Mouse (Mus musculus): Measurements from ENCODE around the gene Mrpl21. TPM values are rescaled to one million over a fixed set of nuclear protein-coding genes. Genes with fewer than 3 reads are reported as not detected.

Mrpl21 gene
- polyA plus RNA-seq, 1 experiment from 2014 or later, result 111 TPM

DNA sequence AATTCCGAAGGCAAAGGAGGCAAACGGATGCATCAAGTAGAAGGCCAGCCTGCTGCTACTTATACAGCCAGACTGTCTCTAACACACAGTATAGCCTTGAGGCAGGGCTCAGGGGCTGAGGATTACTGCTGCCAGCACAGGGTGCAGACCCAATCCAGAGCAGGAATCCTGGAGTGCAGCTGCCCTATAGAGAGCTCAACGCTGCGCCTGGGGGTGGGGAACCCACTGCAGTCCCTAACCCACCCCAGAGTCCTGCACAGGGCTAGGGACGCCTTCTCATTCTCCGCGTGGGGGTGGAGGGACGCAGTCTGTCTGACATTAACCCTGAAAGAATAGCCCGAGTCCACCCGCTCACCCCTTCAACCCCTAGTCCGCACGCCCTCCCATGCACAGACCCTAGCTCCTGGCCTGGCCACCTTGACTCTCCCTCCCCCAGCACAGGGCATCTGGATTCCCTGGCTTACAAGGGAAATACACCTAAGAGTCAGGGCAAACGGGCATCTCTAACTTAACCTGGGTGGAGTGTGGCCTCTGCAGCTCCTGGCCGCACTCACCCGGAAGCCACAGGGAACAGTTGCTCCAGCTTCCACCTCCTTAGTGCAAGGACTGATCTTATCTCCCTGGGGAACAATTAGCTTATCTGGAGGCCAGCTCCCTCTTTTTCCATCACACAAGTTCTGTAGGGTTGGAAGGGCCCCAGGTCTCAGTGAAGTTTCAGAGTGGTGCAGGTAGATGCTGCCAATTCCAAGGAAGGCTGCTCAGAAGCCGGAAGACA is 24.7 kb downstream of the Mrpl21 start:
- H3K9me3 ChIP-seq, result no peaks in the 10 kb centered on the region
- peak; percentile 40; the same call in 1 of the 2 replicates for ATAC-seq
- no peaks in the 10 kb centered on the region for H3K36me3 ChIP-seq
- 53% methylated on average over 16 of the region's 16 CpGs for WGBS
- H3K4me2 ChIP-seq (replicated peaks), result no peak overlapping the region
- H3K4me3 ChIP-seq (replicated peaks), result no peak overlapping the region
- H3K27ac ChIP-seq, result no peak overlapping the region
- H3K27me3 ChIP-seq, result peaks cover 3% of the 10 kb centered on the region; the same call in 1 of the 2 replicates
- no peaks in the 10 kb centered on the region for H3K4me1 ChIP-seq (replicated peaks)
- peak overlapping the region; percentile 4; the same call in 1 of the 2 replicates for H3K9ac ChIP-seq (replicated peaks)

DNA sequence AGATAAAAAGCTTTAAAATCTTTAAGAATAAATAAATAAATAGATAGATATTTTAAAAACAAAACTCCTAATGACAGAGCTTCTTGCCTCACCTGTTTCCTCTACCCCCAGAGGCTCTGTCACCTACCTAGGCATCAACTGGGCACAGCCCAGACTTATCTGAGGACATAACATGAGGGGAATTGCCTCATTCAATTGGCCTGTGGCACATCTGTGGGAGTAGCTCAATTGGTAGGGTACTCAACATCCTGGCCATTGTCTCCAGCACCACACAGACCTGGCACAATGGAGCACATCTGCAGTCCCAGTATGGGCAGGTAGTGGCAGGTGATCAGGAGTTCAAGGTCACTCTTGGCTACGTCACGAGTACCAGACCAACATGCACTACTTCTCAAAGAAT is 36.6 kb downstream of the Mrpl21 start:
- no peaks in the 10 kb centered on the region for H3K9me3 ChIP-seq
- WGBS, result 89% methylated on average over 2 of the region's 2 CpGs
- peaks cover 29% of the 10 kb centered on the region for H3K4me1 ChIP-seq (replicated peaks)
- H3K36me3 ChIP-seq, result no peaks in the 10 kb centered on the region
- H3K9ac ChIP-seq (replicated peaks), result no peak overlapping the region
- H3K27ac ChIP-seq, result no peak overlapping the region
- peaks cover 43% of the 10 kb centered on the region for H3K27me3 ChIP-seq
- H3K4me2 ChIP-seq (replicated peaks), result no peak overlapping the region
- H3K4me3 ChIP-seq (replicated peaks), result no peak overlapping the region
- no peak for ATAC-seq

DNA sequence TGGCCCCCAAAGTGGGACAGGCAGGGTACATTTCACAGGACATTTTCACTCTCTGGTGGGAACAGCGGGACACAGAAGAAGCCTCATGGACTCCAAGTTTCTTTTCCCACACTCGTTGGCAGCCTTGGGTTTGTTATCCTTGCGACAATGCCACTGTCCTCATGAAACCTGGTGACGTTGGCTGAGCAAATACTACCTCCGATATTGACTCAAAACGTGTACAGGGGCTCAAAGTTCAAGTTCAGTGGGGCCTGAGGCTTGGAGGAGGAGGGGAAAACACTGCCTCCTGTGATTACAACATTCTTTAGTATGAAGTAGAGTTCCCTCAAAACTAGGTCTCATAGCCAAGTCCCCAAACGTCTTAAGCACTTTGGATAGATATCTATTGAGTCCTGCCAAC is 37.4 kb downstream of the Mrpl21 start:
- Histone ChIP-seq H3K4me1 (replicated peaks) (peaks cover 37% of the 10 kb centered on the region), H3K27ac (no peak overlapping the region), H3K4me3 (replicated peaks) (no peak overlapping the region), H3K9me3 (no peaks in the 10 kb centered on the region), H3K36me3 (no peaks in the 10 kb centered on the region), H3K4me2 (replicated peaks) (no peak overlapping the region), H3K9ac (replicated peaks) (no peak overlapping the region), H3K27me3 (peaks cover 43% of the 10 kb centered on the region)
- 83% methylated on average over 7 of the region's 7 CpGs for WGBS
- no peak for ATAC-seq

DNA sequence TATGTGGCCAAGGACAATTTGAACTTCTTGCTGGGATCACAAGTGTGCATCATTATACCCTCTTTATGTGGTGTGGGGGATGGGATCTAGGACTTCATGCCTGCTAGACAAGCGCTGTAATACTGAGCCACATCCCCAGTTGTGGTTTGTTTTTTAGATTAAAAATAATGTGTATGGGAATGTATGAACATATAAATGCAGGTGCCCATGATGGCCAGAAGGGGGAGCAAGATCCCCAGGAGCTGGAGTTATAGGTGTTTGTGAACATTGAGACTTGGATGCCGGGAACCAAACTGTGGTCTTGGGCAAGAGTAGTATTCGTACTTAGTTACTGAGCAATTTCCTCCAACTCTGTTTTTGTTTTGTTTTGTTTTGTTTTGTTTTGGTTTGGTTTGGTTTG is 38.1 kb downstream of the Mrpl21 start:
- Histone ChIP-seq H3K4me1 (replicated peaks) (peaks cover 42% of the 10 kb centered on the region), H3K36me3 (no peaks in the 10 kb centered on the region), H3K9ac (replicated peaks) (no peak overlapping the region), H3K27ac (no peak overlapping the region), H3K4me3 (replicated peaks) (no peak overlapping the region), H3K4me2 (replicated peaks) (no peak overlapping the region), H3K27me3 (peaks cover 43% of the 10 kb centered on the region), H3K9me3 (no peaks in the 10 kb centered on the region)
- WGBS, result 81% methylated on average over 3 of the region's 3 CpGs
- ATAC-seq, result no peak

DNA sequence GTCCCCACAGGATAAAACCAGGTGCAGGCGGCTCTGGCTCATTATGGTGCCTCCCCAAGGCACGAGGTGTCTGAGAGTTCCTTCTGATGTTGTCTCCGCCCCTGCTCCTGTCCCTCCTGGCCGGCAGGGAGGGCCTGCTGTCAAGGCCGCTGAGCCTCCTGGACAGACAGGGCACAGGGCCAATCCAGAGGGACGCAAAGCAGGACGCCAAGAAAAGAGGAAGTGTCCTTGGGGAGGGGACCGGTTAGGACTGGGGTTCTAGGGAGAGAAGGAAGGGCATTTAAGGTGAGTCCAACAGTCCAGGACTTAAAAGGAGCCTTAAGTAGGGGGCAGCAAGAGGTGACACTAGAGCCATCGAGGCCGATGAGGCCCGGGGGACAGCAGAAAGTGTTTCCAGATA is 38.9 kb downstream of the Mrpl21 start:
- no peaks in the 10 kb centered on the region for H3K9me3 ChIP-seq
- peak overlapping the region; percentile 84; the same call in 1 of the 2 replicates for H3K4me2 ChIP-seq (replicated peaks)
- no peak overlapping the region for H3K9ac ChIP-seq (replicated peaks)
- WGBS, result 13% methylated on average over 11 of the region's 11 CpGs
- H3K4me1 ChIP-seq (replicated peaks), result peaks cover 50% of the 10 kb centered on the region
- H3K27ac ChIP-seq, result no peak overlapping the region
- peaks cover 43% of the 10 kb centered on the region for H3K27me3 ChIP-seq
- no peak for ATAC-seq
- no peak overlapping the region for H3K4me3 ChIP-seq (replicated peaks)
- no peaks in the 10 kb centered on the region for H3K36me3 ChIP-seq

DNA sequence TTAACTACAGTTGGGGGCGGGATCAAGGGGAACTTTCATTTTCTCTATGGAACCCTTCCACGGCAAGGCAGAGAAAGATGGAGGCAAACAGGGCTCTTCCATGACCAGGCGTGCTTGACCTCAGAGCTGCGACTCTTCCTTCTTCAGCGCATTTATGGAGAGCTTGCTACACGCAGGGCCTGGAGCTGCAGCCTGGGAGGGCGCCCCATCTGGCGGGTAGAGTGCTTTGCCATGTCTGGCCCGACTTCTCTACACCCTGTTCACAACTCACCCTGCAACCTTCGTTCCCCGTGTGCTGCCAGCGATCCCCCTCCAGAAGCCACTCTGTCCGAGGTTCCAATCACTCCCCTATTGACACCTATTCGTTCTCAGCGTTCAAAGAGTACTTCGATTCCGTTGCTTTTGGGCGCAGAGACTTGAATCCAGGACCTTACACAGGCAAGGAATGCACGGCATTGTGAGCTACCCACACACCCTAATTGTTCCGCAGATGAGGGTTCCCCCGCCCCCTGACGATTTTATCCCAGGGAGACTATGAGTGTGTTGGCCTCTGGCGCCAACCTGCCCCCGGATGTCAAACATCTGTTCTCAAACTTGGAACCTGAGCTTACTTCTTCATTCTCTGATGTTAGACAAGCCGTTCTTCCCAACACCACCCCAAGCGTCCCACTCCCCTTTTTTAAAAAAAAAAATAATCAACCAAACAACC is 39.7 kb downstream of the Mrpl21 start, which contains the start of gene Cpt1a:
Gene Cpt1a (plus strand): TSS at position 74 of the 709 bp plus-strand sequence.
- Histone ChIP-seq H3K4me2 (replicated peaks) (peak within 1 kb of the TSS; percentile 84), H3K27me3 (peaks cover 43% of the 10 kb centered on the region), H3K9ac (replicated peaks) (peak within 1 kb of the TSS; percentile 61), H3K9me3 (no peaks in the 10 kb centered on the region), H3K36me3 (no peaks in the 10 kb centered on the region), H3K27ac (no peak within 1 kb of the TSS), H3K4me3 (replicated peaks) (peak within 1 kb of the TSS; percentile 50), H3K4me1 (replicated peaks) (peaks cover 50% of the 10 kb centered on the region)
- 5% methylated on average over 26 of the region's 26 CpGs for whole genome bisulfite sequencing
- ATAC-seq, result no peak

GRCm38 (mm10) chr19:3323201-3323621 is 40.5 kb downstream of the Mrpl21 start:
- H3K27me3 ChIP-seq, result peaks cover 43% of the 10 kb centered on the region
- peaks cover 50% of the 10 kb centered on the region for H3K4me1 ChIP-seq (replicated peaks)
- no peaks in the 10 kb centered on the region for H3K9me3 ChIP-seq
- H3K9ac ChIP-seq (replicated peaks), result peak overlapping the region; percentile 61
- H3K27ac ChIP-seq, result no peak overlapping the region
- H3K4me3 ChIP-seq (replicated peaks), result peak overlapping the region; percentile 50
- H3K4me2 ChIP-seq (replicated peaks), result peak overlapping the region; percentile 84
- no peaks in the 10 kb centered on the region for H3K36me3 ChIP-seq
- ATAC-seq, result peak; percentile 72
- WGBS, result 0% methylated on average over 47 of the region's 47 CpGs

DNA sequence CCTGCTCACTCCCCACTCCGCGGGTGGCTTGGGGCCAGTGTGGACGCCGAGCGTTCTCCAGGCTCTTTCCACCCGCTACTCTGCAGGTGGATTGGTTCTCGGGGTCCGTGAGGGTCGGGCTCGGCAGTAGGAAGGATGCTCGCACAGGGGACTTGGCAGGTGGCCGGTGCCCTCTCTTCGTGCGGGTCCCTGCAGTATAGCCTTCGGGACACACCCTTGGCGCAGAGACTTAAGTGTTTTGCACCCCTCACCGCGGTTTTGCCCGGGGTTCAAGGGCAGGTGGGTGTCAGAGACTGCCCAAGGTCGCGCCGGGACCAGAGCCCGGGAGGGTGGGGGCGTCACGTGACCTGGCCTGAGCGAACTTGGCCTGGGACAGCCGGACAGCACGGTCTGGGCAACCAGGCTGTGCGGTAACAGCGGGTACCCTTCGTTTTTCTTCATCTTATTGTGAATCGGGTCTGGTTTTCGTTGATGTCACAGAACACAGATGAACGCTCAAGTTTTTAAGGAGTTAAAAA is 41.1 kb downstream of the Mrpl21 start:
- Histone ChIP-seq H3K9me3 (no peaks in the 10 kb centered on the region), H3K4me3 (replicated peaks) (peak overlapping the region; percentile 50), H3K4me1 (replicated peaks) (peaks cover 50% of the 10 kb centered on the region), H3K27ac (no peak overlapping the region), H3K27me3 (peaks cover 43% of the 10 kb centered on the region), H3K36me3 (no peaks in the 10 kb centered on the region), H3K9ac (replicated peaks) (peak overlapping the region; percentile 61), H3K4me2 (replicated peaks) (peak overlapping the region; percentile 84)
- peak; percentile 32 for ATAC-seq
- under 1% methylated on average over 34 of the region's 34 CpGs for WGBS

DNA sequence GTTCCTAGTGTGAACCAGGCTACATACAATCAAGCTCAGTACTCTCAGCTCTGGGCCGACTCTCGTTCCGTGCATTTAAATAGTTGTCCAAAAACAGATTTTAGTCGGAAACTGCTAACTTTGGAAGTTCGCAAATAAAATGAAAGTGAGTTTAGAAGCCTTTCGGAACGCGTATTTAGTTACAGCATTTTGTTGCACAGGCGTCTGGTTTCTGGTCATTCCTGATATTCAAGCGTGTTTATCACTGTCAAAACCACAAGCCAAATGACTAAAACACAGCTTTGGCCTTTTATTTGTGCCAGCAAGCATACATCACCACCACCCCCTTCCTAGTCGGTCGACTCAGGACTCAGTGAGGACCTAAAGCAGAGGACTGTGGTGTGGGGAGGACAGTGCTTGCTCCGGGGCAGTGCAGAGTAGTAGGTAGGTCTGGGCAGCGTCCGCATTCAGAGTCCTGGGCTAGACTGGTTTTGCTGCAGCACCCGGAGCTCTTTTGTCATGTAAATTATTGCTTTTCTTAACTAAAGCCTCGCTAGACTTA is 41.6 kb downstream of the Mrpl21 start:
- Histone ChIP-seq H3K36me3 (no peaks in the 10 kb centered on the region), H3K27me3 (peaks cover 43% of the 10 kb centered on the region), H3K4me2 (replicated peaks) (peak overlapping the region; percentile 84)

DNA sequence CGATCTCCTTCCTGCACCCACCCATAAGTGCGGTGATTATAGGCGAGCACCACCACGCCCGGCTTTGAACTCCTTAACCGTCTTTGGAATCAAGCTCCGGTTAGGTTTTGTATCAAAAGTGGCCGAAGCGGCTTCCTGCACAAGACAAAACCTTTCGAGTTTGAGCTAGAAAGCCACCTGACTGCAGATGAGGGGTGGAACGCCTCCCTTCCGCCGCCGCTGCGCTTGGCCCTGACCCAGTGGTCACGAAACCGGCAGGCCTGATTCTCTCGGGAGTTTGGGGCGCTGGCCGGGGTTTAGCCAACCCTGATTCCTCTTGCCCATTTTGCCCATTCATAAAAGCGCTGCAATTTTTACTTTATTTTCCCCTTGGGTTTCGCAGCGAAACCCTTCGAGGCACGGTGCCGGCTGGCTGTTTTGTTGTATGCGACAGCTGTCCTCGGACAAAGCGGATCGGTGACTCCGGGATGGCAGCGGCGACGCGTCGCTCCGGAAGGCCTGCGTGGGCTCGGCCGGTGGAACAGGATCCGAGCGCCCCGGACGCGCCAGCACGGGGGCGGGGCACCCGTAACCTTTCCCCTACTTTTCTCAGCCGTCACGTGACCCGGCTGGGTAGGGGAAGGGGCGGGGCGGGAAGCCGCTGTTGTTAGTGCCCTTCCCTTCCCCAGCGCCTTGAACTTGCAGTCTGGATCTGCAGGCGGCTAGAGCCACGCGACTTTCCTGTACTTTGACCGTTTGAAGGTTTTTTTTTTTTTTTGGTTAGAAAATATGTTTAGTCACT is 42.4 kb downstream of the Mrpl21 start:
- no peaks in the 10 kb centered on the region for H3K36me3 ChIP-seq
- peak overlapping the region; percentile 84 for H3K4me2 ChIP-seq (replicated peaks)
- peaks cover 35% of the 10 kb centered on the region for H3K27me3 ChIP-seq
- peak; percentile 68 for ATAC-seq
- H3K9ac ChIP-seq (replicated peaks), result peak overlapping the region; percentile 62
- peak overlapping the region; percentile 88 for H3K27ac ChIP-seq
- H3K9me3 ChIP-seq, result no peaks in the 10 kb centered on the region
- peaks cover 50% of the 10 kb centered on the region for H3K4me1 ChIP-seq (replicated peaks)
- H3K4me3 ChIP-seq (replicated peaks), result peak overlapping the region; percentile 50
- WGBS, result under 1% methylated on average over 59 of the region's 59 CpGs

More for the DNA sequence above, 41.6 kb downstream of the Mrpl21 start:
- ATAC-seq, result 0 out of 2 replicates have a peak, but pooled peaks have one; percentile 26
- Histone ChIP-seq H3K9ac (replicated peaks) (peak overlapping the region; percentile 62), H3K4me3 (replicated peaks) (peak overlapping the region; percentile 50), H3K9me3 (no peaks in the 10 kb centered on the region), H3K4me1 (replicated peaks) (peaks cover 50% of the 10 kb centered on the region), H3K27ac (peak overlapping the region; percentile 88)
- 5% methylated on average over 17 of the region's 17 CpGs for WGBS

GRCm38 (mm10) chr19:3325771-3326478 is 43.2 kb downstream of the Mrpl21 start:
- peak; percentile 31; the same call in 1 of the 2 replicates for ATAC-seq
- Histone ChIP-seq H3K4me3 (replicated peaks) (peak overlapping the region; percentile 50), H3K9me3 (no peaks in the 10 kb centered on the region), H3K27ac (peak overlapping the region; percentile 88), H3K36me3 (no peaks in the 10 kb centered on the region), H3K27me3 (peaks cover 30% of the 10 kb centered on the region), H3K4me1 (replicated peaks) (peaks cover 50% of the 10 kb centered on the region), H3K9ac (replicated peaks) (peak overlapping the region; percentile 24), H3K4me2 (replicated peaks) (peak overlapping the region; percentile 84)
- WGBS, result 24% methylated on average over 15 of the region's 15 CpGs
